Mouse (Mus musculus) limb, embryonic 14.5 days (tissue): Measurements from ENCODE around the gene Mlec. TPM values are rescaled to one million over a fixed set of nuclear protein-coding genes. Genes with fewer than 3 reads are reported as not detected.
"Not testable (repeated sequence)": the region's sequence is repeated elsewhere in the genome, so short reads cannot be mapped to it uniquely, and the experiment has no call there.

Experiments used
- ATAC-seq: fragments of 200-750 bp; cut with Nextera tagmentation; 2 replicates; pipeline ENCODE4 v1.8.0; 2017; ENCODE audit warnings: low read depth, moderate number of reproducible peaks, moderate TSS enrichment; ENCODE audit not compliant: low FRiP score
- DNase-seq: peaks from one replicate; pipeline ENCODE4 v3.0.0-alpha.2; 2015; ENCODE audit warnings: low spot score
- H3K27ac ChIP-seq: fragments of 300-500 bp; sonication (generic); replicated peaks from 2 replicates; pipeline ENCODE4 v1.5.1; 2014; ENCODE audit warnings: low read depth, mild to moderate bottlenecking, low read length, moderate library complexity, mixed read lengths
- H3K27me3 ChIP-seq: fragments of 300-500 bp; sonication (generic); 2 replicates; pipeline ENCODE4 v1.6.1; 2014; ENCODE audit warnings: low read length, mixed read lengths; ENCODE audit not compliant: control insufficient read depth, insufficient read depth
- H3K36me3 ChIP-seq: fragments of 300-500 bp; sonication (generic); 2 replicates; pipeline ENCODE4 v1.6.1; 2014; ENCODE audit warnings: mild to moderate bottlenecking, low read length, moderate library complexity, mixed read lengths; ENCODE audit not compliant: control insufficient read depth, insufficient read depth
- H3K4me1 ChIP-seq: fragments of 300-500 bp; sonication (generic); 2 replicates; pipeline ENCODE4 v1.6.1; 2014; ENCODE audit warnings: antibody characterized with exemption, low read length, mixed read lengths; ENCODE audit not compliant: control insufficient read depth, insufficient read depth
- H3K4me2 ChIP-seq: fragments of 300-500 bp; sonication (generic); replicated peaks from 2 replicates; pipeline ENCODE4 v1.6.1; 2014; ENCODE audit warnings: low read depth, mild to moderate bottlenecking, low read length, moderate library complexity; ENCODE audit not compliant: severe bottlenecking
- H3K4me3 ChIP-seq: fragments of 300-500 bp; sonication (generic); replicated peaks from 2 replicates; pipeline ENCODE4 v1.5.1; 2014; ENCODE audit warnings: low read length
- H3K9ac ChIP-seq: fragments of 300-500 bp; sonication (generic); 2 replicates; pipeline ENCODE4 v1.6.1; 2014; ENCODE audit warnings: mild to moderate bottlenecking, low read depth, low read length, moderate library complexity; ENCODE audit not compliant: severe bottlenecking
- H3K9me3 ChIP-seq: fragments of 300-500 bp; sonication (generic); 2 replicates; pipeline ENCODE4 v1.6.1; 2016; ENCODE audit warnings: low read length; ENCODE audit not compliant: control insufficient read depth
- POLR2A ChIP-seq: fragments of 200-500 bp; IDR thresholded peaks from 2 replicates; pipeline ENCODE4 v1.8.0; 2012; ENCODE audit warnings: inconsistent platforms, mild to moderate bottlenecking, moderate library complexity, borderline replicate concordance; ENCODE audit not compliant: insufficient read depth, insufficient read length; ENCODE audit errors: extremely low read depth
- WGBS: fragments of 180-500 bp; shearing (Covaris S2); extraction: QIAGEN DNeasy Blood & Tissue Kit; methylation state at CpG from one replicate; pipeline ENCODE4 v1.1.7; 2014; 5-methylcytosine and 5-hydroxymethylcytosine counted together
- polyA plus RNA-seq, 2 experiments: library from polyadenylated mRNA; depleted of rRNA in 1 of 2; stranded (reverse) in 1 of 2; unstranded in 1 of 2; fragments of >200 nt; fragmentation: Nextera tagmentation in 1 of 2; extraction: Ambion mirVana in 1 of 2; gene quantifications; 2 replicates each; pipeline versions ENCODE4 v1.2.1 to v1.2.3; 2012 to 2014

The Mlec gene
- polyA plus RNA-seq, 2 experiments: 73.7 to 215 TPM

- ATAC-seq (no peak), DNase-seq (no peak)
- peaks cover 21% of the 10 kb centered on the region for H3K4me1 ChIP-seq
- 96% methylated on average over 14 of the region's 14 CpGs for WGBS
- H3K27me3 ChIP-seq: no peaks in the 10 kb centered on the region
- no peak overlapping the region for H3K9ac ChIP-seq
- H3K4me3 ChIP-seq: no peak overlapping the region
- TF ChIP-seq POLR2A: no peak
- H3K27ac ChIP-seq: no peak overlapping the region
- H3K9me3 ChIP-seq: no peaks in the 10 kb centered on the region
- H3K36me3 ChIP-seq: peaks cover 84% of the 10 kb centered on the region
- H3K4me2 ChIP-seq: no peak overlapping the region
Observed at GRCm38 (mm10) chr5:115149675-115150459, 8.1 kb downstream of the Mlec start.

DNA sequence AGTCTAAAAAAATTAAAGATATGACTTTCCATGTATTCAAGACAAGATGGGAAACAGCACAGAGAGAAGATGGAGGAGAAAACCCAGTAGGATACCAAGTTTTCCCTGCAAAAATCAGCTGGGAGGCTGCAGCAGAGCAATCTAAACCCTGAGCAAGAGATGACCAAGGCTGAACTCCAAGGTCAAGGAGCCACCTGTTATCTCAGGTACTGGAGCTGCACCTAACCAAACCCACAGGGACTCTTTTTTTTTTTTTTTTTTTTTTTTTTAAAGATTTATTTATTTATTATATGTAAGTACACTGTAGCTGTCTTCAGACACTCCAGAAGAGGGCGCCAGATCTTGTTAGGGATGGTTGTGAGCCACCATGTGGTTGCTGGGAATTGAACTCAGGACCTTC is 9.1 kb downstream of the Mlec start:
- WGBS: no CpG with 5 or more reads among the region's 1 CpGs
- Histone ChIP-seq H3K36me3 (peaks cover 87% of the 10 kb centered on the region), H3K4me1 (peaks cover 11% of the 10 kb centered on the region)
- not testable (repeated sequence) for H3K4me2 ChIP-seq, H3K9ac ChIP-seq, H3K27ac ChIP-seq, H3K9me3 ChIP-seq, H3K27me3 ChIP-seq, ATAC-seq, H3K4me3 ChIP-seq, DNase-seq

DNA sequence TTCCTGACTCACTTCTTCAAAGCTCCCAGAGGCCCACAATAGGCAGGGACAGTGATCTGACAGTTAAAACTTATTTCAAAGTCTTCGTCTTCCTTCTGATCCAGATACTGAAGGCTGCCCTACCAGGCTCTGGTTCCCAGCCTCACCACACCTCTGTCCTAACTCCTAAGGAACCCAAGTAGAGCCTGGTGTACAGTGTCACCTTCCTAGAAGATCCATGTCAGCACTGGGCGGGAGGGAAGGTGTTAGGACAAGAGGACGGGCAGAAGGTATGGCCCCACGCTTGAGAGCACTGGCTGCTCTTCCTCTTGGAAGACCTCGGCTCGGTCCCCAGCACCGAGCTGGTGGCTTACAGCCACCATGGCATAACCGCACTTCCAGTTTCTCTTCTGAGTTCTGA is 9.6 kb downstream of the Mlec start:
- Histone ChIP-seq H3K4me1 (peaks cover 8% of the 10 kb centered on the region), H3K4me3 (no peak overlapping the region), H3K9ac (no peak overlapping the region), H3K9me3 (no peaks in the 10 kb centered on the region), H3K27ac (no peak overlapping the region), H3K4me2 (no peak overlapping the region), H3K27me3 (no peaks in the 10 kb centered on the region), H3K36me3 (peaks cover 85% of the 10 kb centered on the region)
- DNase-seq: no peak
- no peak for TF ChIP-seq POLR2A
- no peak for ATAC-seq
- 92% methylated on average over 8 of the region's 8 CpGs for WGBS

GRCm38 (mm10) chr5:115147388-115147787 is 10.6 kb downstream of the Mlec start:
- H3K27ac ChIP-seq: no peak overlapping the region
- H3K9me3 ChIP-seq: no peaks in the 10 kb centered on the region
- H3K4me1 ChIP-seq: no peaks in the 10 kb centered on the region
- H3K36me3 ChIP-seq: peaks cover 75% of the 10 kb centered on the region
- H3K27me3 ChIP-seq: no peaks in the 10 kb centered on the region
- no peak for TF ChIP-seq POLR2A
- DNase-seq (no peak), ATAC-seq (no peak)
- WGBS: 89% methylated on average over 3 of the region's 3 CpGs
- H3K9ac ChIP-seq: no peak overlapping the region
- no peak overlapping the region for H3K4me2 ChIP-seq
- no peak overlapping the region for H3K4me3 ChIP-seq

- ATAC-seq: no peak
- H3K4me1 ChIP-seq: no peaks in the 10 kb centered on the region
- H3K27ac ChIP-seq: no peak overlapping the region
- no peak overlapping the region for H3K4me3 ChIP-seq
- TF ChIP-seq POLR2A: no peak
- no peaks in the 10 kb centered on the region for H3K9me3 ChIP-seq
- H3K4me2 ChIP-seq: no peak overlapping the region
- H3K9ac ChIP-seq: no peak overlapping the region
- peaks cover 71% of the 10 kb centered on the region for H3K36me3 ChIP-seq
- no peak for DNase-seq
- no peaks in the 10 kb centered on the region for H3K27me3 ChIP-seq
Observed at GRCm38 (mm10) chr5:115146747-115147130, 11.2 kb downstream of the Mlec start.
